Mouse (Mus musculus): Measurements from ENCODE around the gene Vamp1. TPM values are rescaled to one million over a fixed set of nuclear protein-coding genes. Genes with fewer than 3 reads are reported as not detected.

Vamp1 gene
- polyA plus RNA-seq, 1 experiment from 2014 or later = 7.4 TPM

- peak; percentile 68; the same call in 1 of the 2 replicates for ATAC-seq (ENCODE audit: insufficient read depth, low FRiP score)
- WGBS = 28% methylated on average over 8 of the region's 8 CpGs
- no peak overlapping the region for H3K4me3 ChIP-seq (replicated peaks; ENCODE audit: low read length)
Observed at GRCm38 (mm10) chr6:125284250-125284649, 68.9 kb downstream of the Vamp1 start.

GRCm38 (mm10) chr6:125284751-125285150 is 69.4 kb downstream of the Vamp1 start:
- 87% methylated on average over 7 of the region's 7 CpGs for WGBS
- Histone ChIP-seq H3K4me1 (ENCODE audit: control insufficient read depth, insufficient read depth, low read length) (peaks cover 11% of the 10 kb centered on the region), H3K9me3 (replicated peaks; ENCODE audit: control insufficient read depth, low read length) (no peaks in the 10 kb centered on the region; the same call in 1 of the 2 replicates), H3K36me3 (ENCODE audit: control insufficient read depth, insufficient read depth, low read length) (no peaks in the 10 kb centered on the region), H3K4me2 (ENCODE audit: low read depth, low read length) (no peak overlapping the region), H3K9ac (ENCODE audit: low read length) (no peak overlapping the region), H3K4me3 (replicated peaks; ENCODE audit: low read length) (no peak overlapping the region), H3K27me3 (ENCODE audit: control insufficient read depth, insufficient read depth, low read length) (no peaks in the 10 kb centered on the region), H3K27ac (ENCODE audit: low read length) (no peak overlapping the region)
- no peak for ATAC-seq (ENCODE audit: insufficient read depth, low FRiP score)

More at GRCm38 (mm10) chr6:125284250-125284649, 68.9 kb downstream of the Vamp1 start:
- no peak overlapping the region for H3K27ac ChIP-seq (ENCODE audit: low read length)
- no peaks in the 10 kb centered on the region for H3K36me3 ChIP-seq (ENCODE audit: control insufficient read depth, insufficient read depth, low read length)
- no peak overlapping the region for H3K4me2 ChIP-seq (ENCODE audit: low read depth, low read length)
- peaks cover 8% of the 10 kb centered on the region for H3K4me1 ChIP-seq (ENCODE audit: control insufficient read depth, insufficient read depth, low read length)
- no peaks in the 10 kb centered on the region; the same call in 1 of the 2 replicates for H3K9me3 ChIP-seq (replicated peaks; ENCODE audit: control insufficient read depth, low read length)
- no peaks in the 10 kb centered on the region for H3K27me3 ChIP-seq (ENCODE audit: control insufficient read depth, insufficient read depth, low read length)
- no peak overlapping the region for H3K9ac ChIP-seq (ENCODE audit: low read length)

- no peak within 1 kb of the TSS for H3K9ac ChIP-seq (ENCODE audit: low read length)
- H3K9me3 ChIP-seq (replicated peaks; ENCODE audit: control insufficient read depth, low read length) = no peaks in the 10 kb centered on the region; the same call in 1 of the 2 replicates
- no peaks in the 10 kb centered on the region for H3K36me3 ChIP-seq (ENCODE audit: control insufficient read depth, insufficient read depth, low read length)
- ATAC-seq (ENCODE audit: insufficient read depth, low FRiP score) = no peak
- WGBS = 95% methylated on average over 22 of the region's 22 CpGs
- H3K4me3 ChIP-seq (replicated peaks; ENCODE audit: low read length) = no peak within 1 kb of the TSS
- no peak within 1 kb of the TSS for H3K4me2 ChIP-seq (ENCODE audit: low read depth, low read length)
- peaks cover 11% of the 10 kb centered on the region for H3K4me1 ChIP-seq (ENCODE audit: control insufficient read depth, insufficient read depth, low read length)
- H3K27ac ChIP-seq (ENCODE audit: low read length) = no peak within 1 kb of the TSS
- H3K27me3 ChIP-seq (ENCODE audit: control insufficient read depth, insufficient read depth, low read length) = no peaks in the 10 kb centered on the region
Observed at GRCm38 (mm10) chr6:125285890-125286289, 70.5 kb downstream of the Vamp1 start, which contains the start of gene Tuba3a. Gene Tuba3a (minus strand): TSS chr6:125286042.

GRCm38 (mm10) chr6:125286944-125287343 is 71.6 kb downstream of the Vamp1 start:
- Histone ChIP-seq H3K27me3 (ENCODE audit: control insufficient read depth, insufficient read depth, low read length) (no peaks in the 10 kb centered on the region), H3K27ac (ENCODE audit: low read length) (no peak overlapping the region), H3K9ac (ENCODE audit: low read length) (no peak overlapping the region), H3K4me2 (ENCODE audit: low read depth, low read length) (no peak overlapping the region), H3K4me3 (replicated peaks; ENCODE audit: low read length) (no peak overlapping the region), H3K36me3 (ENCODE audit: control insufficient read depth, insufficient read depth, low read length) (no peaks in the 10 kb centered on the region), H3K9me3 (replicated peaks; ENCODE audit: control insufficient read depth, low read length) (no peaks in the 10 kb centered on the region; the same call in 1 of the 2 replicates), H3K4me1 (ENCODE audit: control insufficient read depth, insufficient read depth, low read length) (peaks cover 11% of the 10 kb centered on the region)
- 68% methylated on average over 4 of the region's 4 CpGs for WGBS
- ATAC-seq (ENCODE audit: insufficient read depth, low FRiP score) = no peak

- H3K4me1 ChIP-seq (ENCODE audit: control insufficient read depth, insufficient read depth, low read length) = peaks cover 11% of the 10 kb centered on the region
- H3K36me3 ChIP-seq (ENCODE audit: control insufficient read depth, insufficient read depth, low read length) = no peaks in the 10 kb centered on the region
- H3K9ac ChIP-seq (ENCODE audit: low read length) = no peak overlapping the region
- H3K4me2 ChIP-seq (ENCODE audit: low read depth, low read length) = no peak overlapping the region
- H3K9me3 ChIP-seq (replicated peaks; ENCODE audit: control insufficient read depth, low read length) = peaks cover 3% of the 10 kb centered on the region; the same call in 1 of the 2 replicates
- no peak for ATAC-seq (ENCODE audit: insufficient read depth, low FRiP score)
- peak overlapping the region; percentile 68 for H3K27ac ChIP-seq (ENCODE audit: low read length)
- WGBS = 51% methylated on average over 5 of the region's 5 CpGs
- no peak overlapping the region for H3K4me3 ChIP-seq (replicated peaks; ENCODE audit: low read length)
- H3K27me3 ChIP-seq (ENCODE audit: control insufficient read depth, insufficient read depth, low read length) = no peaks in the 10 kb centered on the region
Observed at GRCm38 (mm10) chr6:125288730-125289129, 73.4 kb downstream of the Vamp1 start.

GRCm38 (mm10) chr6:125291329-125291728 is 76.0 kb downstream of the Vamp1 start:
- Histone ChIP-seq H3K36me3 (ENCODE audit: control insufficient read depth, insufficient read depth, low read length) (no peaks in the 10 kb centered on the region), H3K4me2 (ENCODE audit: low read depth, low read length) (no peak overlapping the region), H3K4me1 (ENCODE audit: control insufficient read depth, insufficient read depth, low read length) (peaks cover 11% of the 10 kb centered on the region), H3K9me3 (replicated peaks; ENCODE audit: control insufficient read depth, low read length) (0 out of 2 replicates have a peak, but pooled peaks cover 3% of the 10 kb centered on the region), H3K27me3 (ENCODE audit: control insufficient read depth, insufficient read depth, low read length) (no peaks in the 10 kb centered on the region), H3K9ac (ENCODE audit: low read length) (no peak overlapping the region), H3K27ac (ENCODE audit: low read length) (no peak overlapping the region), H3K4me3 (replicated peaks; ENCODE audit: low read length) (no peak overlapping the region)
- WGBS = 66% methylated on average over 4 of the region's 4 CpGs
- no peak for ATAC-seq (ENCODE audit: insufficient read depth, low FRiP score)

GRCm38 (mm10) chr6:125292256-125292655 is 76.9 kb downstream of the Vamp1 start:
- Histone ChIP-seq H3K27ac (ENCODE audit: low read length) (no peak overlapping the region), H3K4me2 (ENCODE audit: low read depth, low read length) (no peak overlapping the region), H3K9ac (ENCODE audit: low read length) (no peak overlapping the region), H3K27me3 (ENCODE audit: control insufficient read depth, insufficient read depth, low read length) (no peaks in the 10 kb centered on the region), H3K4me3 (replicated peaks; ENCODE audit: low read length) (no peak overlapping the region), H3K4me1 (ENCODE audit: control insufficient read depth, insufficient read depth, low read length) (peaks cover 11% of the 10 kb centered on the region), H3K36me3 (ENCODE audit: control insufficient read depth, insufficient read depth, low read length) (no peaks in the 10 kb centered on the region), H3K9me3 (replicated peaks; ENCODE audit: control insufficient read depth, low read length) (0 out of 2 replicates have a peak, but pooled peaks cover 3% of the 10 kb centered on the region)
- ATAC-seq (ENCODE audit: insufficient read depth, low FRiP score) = peak; percentile 85
- 75% methylated on average over 7 of the region's 7 CpGs for WGBS

GRCm38 (mm10) chr6:125294049-125294448 is 78.7 kb downstream of the Vamp1 start:
- Histone ChIP-seq H3K9ac (ENCODE audit: low read length) (no peak overlapping the region), H3K9me3 (replicated peaks; ENCODE audit: control insufficient read depth, low read length) (0 out of 2 replicates have a peak, but pooled peaks cover 3% of the 10 kb centered on the region), H3K4me1 (ENCODE audit: control insufficient read depth, insufficient read depth, low read length) (peaks cover 4% of the 10 kb centered on the region; the same call in 1 of the 2 replicates), H3K36me3 (ENCODE audit: control insufficient read depth, insufficient read depth, low read length) (no peaks in the 10 kb centered on the region), H3K4me3 (replicated peaks; ENCODE audit: low read length) (no peak overlapping the region), H3K27ac (ENCODE audit: low read length) (no peak overlapping the region), H3K4me2 (ENCODE audit: low read depth, low read length) (no peak overlapping the region), H3K27me3 (ENCODE audit: control insufficient read depth, insufficient read depth, low read length) (no peaks in the 10 kb centered on the region)
- ATAC-seq (ENCODE audit: insufficient read depth, low FRiP score) = no peak
- 62% methylated on average over 4 of the region's 4 CpGs for WGBS
